Mouse (Mus musculus): Measurements from ENCODE around the gene Olfr740.

The Olfr740 gene

GRCm38 (mm10) chr14:50445245-50445644, at the start of gene Olfr740:
Gene Olfr740, plus strand, starts transcription at chr14:50445545.
- DNase-seq (ENCODE audit: low read depth in 2 of 2, low spot score in 2 of 2): no peak

DNA sequence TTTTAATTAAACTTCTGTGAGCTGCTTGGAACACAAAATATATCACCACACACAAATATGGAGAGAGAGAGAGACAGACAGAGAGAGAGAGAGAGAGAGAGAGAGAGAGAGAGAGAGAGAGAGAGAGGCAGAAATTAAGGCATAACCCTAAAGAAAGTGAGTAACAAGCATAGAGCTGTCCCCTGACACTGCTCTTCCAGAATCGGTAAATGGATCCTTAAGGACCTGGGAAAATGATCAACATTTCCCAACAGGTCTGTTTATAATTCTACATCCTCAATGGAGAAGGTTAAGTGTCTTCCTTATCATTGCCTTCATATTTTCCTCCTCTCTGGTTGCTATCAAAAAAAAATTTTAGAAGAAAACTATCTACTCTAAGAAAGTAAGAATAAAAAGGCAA, 38.1 kb upstream of the Olfr740 start, which contains the start of gene Olfr738:
Gene Olfr738, plus strand, starts transcription at position 301 of the 400 bp plus-strand sequence.
- no peak for DNase-seq (ENCODE audit: low read depth in 2 of 2, low spot score in 2 of 2)

DNA sequence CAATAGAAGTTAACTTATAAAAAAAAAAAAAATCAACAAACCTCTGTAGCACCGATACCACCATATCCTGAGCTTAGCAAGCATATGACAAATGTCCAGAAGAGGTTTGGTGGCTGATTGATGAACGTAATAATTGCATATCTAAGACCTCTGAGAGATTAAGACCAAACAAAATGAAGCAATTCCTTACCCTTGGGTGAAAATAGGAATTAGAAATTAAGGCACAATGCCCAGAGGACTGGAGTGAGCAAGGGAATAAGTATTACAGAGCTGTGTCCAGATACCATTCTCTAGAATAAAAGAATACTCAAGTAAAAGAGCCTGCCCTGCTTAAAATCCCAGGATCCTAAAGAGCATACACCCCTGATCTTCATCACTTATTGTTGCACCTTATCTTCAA, 27.0 kb upstream of the Olfr740 start, which contains the start of gene Olfr739:
Gene Olfr739, plus strand, starts transcription at position 301 of the 400 bp plus-strand sequence.
- DNase-seq (ENCODE audit: low read depth in 2 of 2, low spot score in 2 of 2): no peak

DNA sequence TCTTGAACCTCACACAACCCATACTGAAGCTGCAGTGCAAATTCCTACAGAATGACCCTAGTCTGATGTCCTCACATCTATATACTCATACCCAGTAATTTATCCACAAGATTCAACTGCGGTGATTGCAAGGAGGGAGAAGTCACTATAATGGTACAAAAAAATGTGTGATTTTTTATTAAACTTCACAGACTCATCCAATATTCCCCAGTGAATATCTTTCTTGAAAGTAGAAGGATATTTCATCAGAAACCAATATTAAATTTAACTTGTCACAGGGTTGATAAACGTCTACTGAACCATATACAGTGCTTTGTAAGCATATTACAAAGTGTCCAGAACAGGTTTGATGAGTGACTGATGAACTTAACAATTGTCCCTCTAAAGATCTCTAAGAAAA, 27.1 kb downstream of the Olfr740 start, which contains the start of gene Olfr741:
Gene Olfr741, plus strand, starts transcription at position 301 of the 400 bp plus-strand sequence.
- no peak for DNase-seq (ENCODE audit: low read depth in 2 of 2, low spot score in 2 of 2)

GRCm38 (mm10) chr14:50478406-50478805, 33.1 kb downstream of the Olfr740 start:
- no peak for DNase-seq (ENCODE audit: low read depth in 2 of 2, low spot score in 2 of 2)

DNA sequence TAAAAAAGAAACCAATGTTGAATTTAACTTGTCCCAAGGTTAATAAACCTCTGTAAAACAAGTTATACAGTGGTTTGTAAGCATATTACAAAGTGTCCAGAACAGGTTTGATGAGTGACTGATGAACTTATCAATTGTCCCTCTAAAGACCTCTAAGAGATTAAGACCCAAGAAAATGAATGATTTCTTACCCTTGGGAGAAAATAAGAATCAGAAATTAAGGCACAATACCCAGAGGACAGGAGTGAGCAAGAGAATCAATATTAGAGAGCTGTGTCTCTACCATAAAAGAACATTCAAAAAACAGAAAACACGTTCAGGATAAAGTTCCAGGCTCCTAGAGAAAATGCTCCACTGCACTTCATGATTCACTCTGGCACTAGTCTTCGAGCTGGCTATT, 58.0 kb downstream of the Olfr740 start, which contains the start of gene Olfr742:
Gene Olfr742, plus strand, starts transcription at position 301 of the 400 bp plus-strand sequence.
- DNase-seq (ENCODE audit: low read depth in 2 of 2, low spot score in 2 of 2): no peak
